Mouse (Mus musculus) hindbrain, embryonic 14.5 days (tissue): Measurements from ENCODE around the gene Mien1. TPM values are rescaled to one million over a fixed set of nuclear protein-coding genes. Genes with fewer than 3 reads are reported as not detected.

Experiments used
- ATAC-seq: fragments of 200-750 bp; cut with Nextera tagmentation; 2 replicates; pipeline ENCODE4 v1.8.0; 2017; ENCODE audit warnings: moderate number of reproducible peaks, mild to moderate bottlenecking, moderate TSS enrichment, moderate library complexity; ENCODE audit not compliant: low FRiP score
- DNase-seq: peaks from one replicate; pipeline ENCODE4 v3.0.0-alpha.2; 2015; ENCODE audit warnings: low spot score
- H3K27ac ChIP-seq: fragments of 300-500 bp; sonication (generic); 2 replicates; pipeline ENCODE4 v1.5.1; 2014; ENCODE audit warnings: mild to moderate bottlenecking, moderate library complexity
- H3K27me3 ChIP-seq: fragments of 300-500 bp; sonication (generic); 2 replicates; pipeline ENCODE4 v1.6.1; 2014; ENCODE audit warnings: mild to moderate bottlenecking, low read length, mixed read lengths; ENCODE audit not compliant: control insufficient read depth, insufficient read depth
- H3K36me3 ChIP-seq: fragments of 300-500 bp; sonication (generic); replicated peaks from 2 replicates; pipeline ENCODE4 v1.6.1; 2014; ENCODE audit not compliant: control insufficient read depth, insufficient read depth
- H3K4me1 ChIP-seq: fragments of 300-500 bp; sonication (generic); replicated peaks from 2 replicates; pipeline ENCODE4 v1.6.1; 2014; ENCODE audit warnings: antibody characterized with exemption, low read length, mixed read lengths; ENCODE audit not compliant: control insufficient read depth, insufficient read depth
- H3K4me2 ChIP-seq: fragments of 300-500 bp; sonication (generic); replicated peaks from 2 replicates; pipeline ENCODE4 v1.6.1; 2014; ENCODE audit warnings: mild to moderate bottlenecking, moderate library complexity
- H3K4me3 ChIP-seq: fragments of 300-500 bp; sonication (generic); replicated peaks from 2 replicates; pipeline ENCODE4 v1.5.1; 2014; ENCODE audit warnings: mild to moderate bottlenecking, low read length
- H3K9ac ChIP-seq: fragments of 300-500 bp; sonication (generic); 2 replicates; pipeline ENCODE4 v1.6.1; 2014
- H3K9me3 ChIP-seq: fragments of 300-500 bp; sonication (generic); 2 replicates; pipeline ENCODE4 v1.6.1; 2016; ENCODE audit warnings: low read length; ENCODE audit not compliant: control insufficient read depth
- WGBS: fragments of 180-500 bp; shearing (Covaris S2); extraction: QIAGEN DNeasy Blood & Tissue Kit; methylation state at CpG from one replicate; pipeline ENCODE4 v1.1.7; 2014; 5-methylcytosine and 5-hydroxymethylcytosine counted together
- polyA plus RNA-seq: library from polyadenylated mRNA; unstranded; fragments of >200 nt; fragmentation: Nextera tagmentation; extraction: Ambion mirVana; gene quantifications from 2 replicates; pipeline ENCODE4 v1.2.1, GENCODE M21; 2014

The Mien1 gene
- polyA plus RNA-seq, 1 experiment from 2014 or later, result 256 TPM

DNA sequence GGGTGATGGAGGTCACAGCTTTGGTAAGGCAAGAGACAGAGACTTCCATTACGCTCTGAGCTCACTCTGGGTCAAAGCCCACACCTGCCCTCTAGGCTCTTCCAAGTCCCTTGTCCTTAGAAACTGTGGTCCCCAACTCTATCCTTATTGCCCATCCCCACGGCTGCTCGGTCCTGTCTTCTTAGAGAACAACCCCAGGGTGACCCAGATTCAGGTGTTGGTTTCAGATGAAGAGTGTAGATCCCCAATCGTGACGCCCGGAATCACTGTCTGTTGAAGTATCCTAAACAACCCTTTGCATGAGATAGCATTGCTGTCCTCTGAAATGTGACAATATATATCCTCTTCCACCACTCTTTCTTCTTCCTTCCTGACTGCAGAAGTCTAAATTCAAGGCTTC is 23.5 kb upstream of the Mien1 start:
- H3K9me3 ChIP-seq, result no peaks in the 10 kb centered on the region
- ATAC-seq, result no peak
- 92% methylated on average over 6 of the region's 6 CpGs for WGBS
- DNase-seq, result no peak
- H3K27me3 ChIP-seq, result peaks cover 28% of the 10 kb centered on the region
- no peak overlapping the region for H3K9ac ChIP-seq
- no peak overlapping the region for H3K4me3 ChIP-seq
- H3K36me3 ChIP-seq, result no peaks in the 10 kb centered on the region
- no peak overlapping the region for H3K4me2 ChIP-seq
- no peak overlapping the region for H3K27ac ChIP-seq
- peaks cover 7% of the 10 kb centered on the region; the same call in 1 of the 2 replicates for H3K4me1 ChIP-seq

GRCm38 (mm10) chr11:98461109-98461720 is 22.4 kb upstream of the Mien1 start:
- Histone ChIP-seq H3K4me2 (no peak overlapping the region), H3K9ac (no peak overlapping the region), H3K4me1 (peaks cover 7% of the 10 kb centered on the region), H3K4me3 (no peak overlapping the region), H3K36me3 (no peaks in the 10 kb centered on the region), H3K9me3 (no peaks in the 10 kb centered on the region), H3K27me3 (peaks cover 28% of the 10 kb centered on the region), H3K27ac (no peak overlapping the region)
- DNase-seq, result no peak
- ATAC-seq, result no peak
- 65% methylated on average over 6 of the region's 6 CpGs for WGBS

- H3K9ac ChIP-seq, result no peak overlapping the region
- peaks cover 7% of the 10 kb centered on the region for H3K4me1 ChIP-seq
- H3K9me3 ChIP-seq, result no peaks in the 10 kb centered on the region
- WGBS, result 81% methylated on average over 9 of the region's 9 CpGs
- H3K4me2 ChIP-seq, result no peak overlapping the region
- no peak overlapping the region for H3K4me3 ChIP-seq
- ATAC-seq (no peak), DNase-seq (no peak)
- peaks cover 28% of the 10 kb centered on the region for H3K27me3 ChIP-seq
- H3K27ac ChIP-seq, result no peak overlapping the region
- no peaks in the 10 kb centered on the region for H3K36me3 ChIP-seq
These were observed 21.1 kb upstream of the Mien1 start for GRCm38 (mm10) chr11:98459860-98460259.

DNA sequence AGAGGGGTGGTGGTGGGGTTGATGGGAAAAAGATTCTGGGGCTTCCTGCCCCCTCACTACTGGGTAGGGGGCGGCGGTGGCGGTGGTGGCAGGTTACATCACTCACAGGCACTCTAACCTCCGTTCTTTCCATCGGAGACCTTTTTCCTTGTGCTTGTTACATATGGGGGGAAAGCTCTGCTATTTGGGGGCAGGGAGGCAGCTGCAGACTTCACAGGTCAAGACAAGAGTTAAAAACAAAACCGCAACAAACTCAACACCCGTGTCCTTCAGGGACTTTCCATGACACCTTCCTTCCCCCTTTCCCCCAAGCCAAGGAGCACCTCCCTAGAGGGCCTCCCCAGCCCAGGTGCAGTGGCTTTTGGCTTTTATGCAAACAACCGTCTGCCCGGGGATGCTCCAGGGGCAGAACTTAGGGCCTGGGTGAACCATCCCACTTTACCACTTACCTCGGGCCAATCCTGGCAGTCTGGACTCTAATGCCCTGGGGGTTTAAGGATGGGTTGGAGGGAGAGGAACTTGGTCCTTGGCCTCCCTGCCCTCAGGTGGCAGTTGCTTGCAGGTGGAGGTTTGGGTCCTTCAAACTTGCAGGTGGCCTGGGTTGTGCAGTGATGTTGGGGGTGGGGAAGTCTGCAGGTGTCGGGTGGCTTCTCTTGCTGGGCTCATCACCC is 20.4 kb upstream of the Mien1 start:
- no peak overlapping the region for H3K4me3 ChIP-seq
- no peak overlapping the region for H3K27ac ChIP-seq
- DNase-seq (no peak), ATAC-seq (no peak)
- peaks cover 28% of the 10 kb centered on the region for H3K27me3 ChIP-seq
- H3K4me1 ChIP-seq, result peaks cover 7% of the 10 kb centered on the region
- 18% methylated on average over 11 of the region's 11 CpGs for WGBS
- no peak overlapping the region for H3K4me2 ChIP-seq
- no peak overlapping the region for H3K9ac ChIP-seq
- H3K36me3 ChIP-seq, result no peaks in the 10 kb centered on the region
- H3K9me3 ChIP-seq, result no peaks in the 10 kb centered on the region

- Histone ChIP-seq H3K4me3 (peak overlapping the region; percentile 46), H3K4me2 (peak overlapping the region; percentile 70), H3K27ac (no peak overlapping the region), H3K9me3 (no peaks in the 10 kb centered on the region), H3K4me1 (peaks cover 7% of the 10 kb centered on the region), H3K9ac (peak overlapping the region; percentile 66), H3K27me3 (peaks cover 28% of the 10 kb centered on the region), H3K36me3 (no peaks in the 10 kb centered on the region)
- peak; percentile 7; the same call in 1 of the 2 replicates for ATAC-seq
- 4% methylated on average over 30 of the region's 30 CpGs for WGBS
- DNase-seq, result no peak
These were observed 19.6 kb upstream of the Mien1 start for GRCm38 (mm10) chr11:98458121-98458990.

GRCm38 (mm10) chr11:98457367-98458120 is 18.8 kb upstream of the Mien1 start:
- ATAC-seq (peak; percentile 79), DNase-seq (peak; percentile 91)
- Histone ChIP-seq H3K4me3 (peak overlapping the region; percentile 46), H3K27me3 (peaks cover 28% of the 10 kb centered on the region), H3K36me3 (no peaks in the 10 kb centered on the region), H3K9me3 (no peaks in the 10 kb centered on the region), H3K9ac (peak overlapping the region; percentile 66), H3K27ac (peak overlapping the region; percentile 80), H3K4me1 (peaks cover 7% of the 10 kb centered on the region), H3K4me2 (peak overlapping the region; percentile 70)
- under 1% methylated on average over 50 of the region's 64 CpGs for WGBS

DNA sequence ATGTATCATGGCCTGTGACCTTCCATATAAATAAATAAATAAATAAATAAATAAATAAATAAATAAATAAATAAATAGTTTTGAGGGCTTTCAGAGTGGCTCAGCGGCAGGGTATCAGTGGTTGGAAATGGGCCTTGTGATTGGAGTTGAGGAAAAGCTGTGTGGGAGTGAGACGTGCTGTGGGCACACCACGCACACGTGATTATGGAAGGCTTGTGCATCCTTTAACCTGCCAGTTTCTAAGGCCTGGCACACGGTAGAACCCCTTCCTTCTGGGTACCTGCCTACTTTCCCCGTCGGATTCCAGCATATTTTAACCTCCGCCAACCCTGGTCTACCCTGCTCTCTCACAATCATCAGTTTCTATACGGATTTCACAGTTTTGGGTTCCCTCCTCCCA is 18.2 kb upstream of the Mien1 start:
- peak overlapping the region; percentile 46 for H3K4me3 ChIP-seq
- H3K27ac ChIP-seq, result peak overlapping the region; percentile 80
- no peak for DNase-seq
- H3K27me3 ChIP-seq, result peaks cover 28% of the 10 kb centered on the region
- peaks cover 7% of the 10 kb centered on the region for H3K4me1 ChIP-seq
- peak overlapping the region; percentile 70 for H3K4me2 ChIP-seq
- peak; percentile 18 for ATAC-seq
- H3K9ac ChIP-seq, result peak overlapping the region; percentile 66
- 20% methylated on average over 9 of the region's 9 CpGs for WGBS
- H3K36me3 ChIP-seq, result no peaks in the 10 kb centered on the region
- no peaks in the 10 kb centered on the region for H3K9me3 ChIP-seq

GRCm38 (mm10) chr11:98456545-98456944 is 17.8 kb upstream of the Mien1 start:
- ATAC-seq, result 0 out of 2 replicates have a peak, but pooled peaks have one; percentile 5
- H3K27ac ChIP-seq, result no peak overlapping the region
- H3K27me3 ChIP-seq, result peaks cover 28% of the 10 kb centered on the region
- no peaks in the 10 kb centered on the region for H3K36me3 ChIP-seq
- no peak for DNase-seq
- no peak overlapping the region for H3K4me3 ChIP-seq
- H3K9ac ChIP-seq, result no peak overlapping the region
- H3K4me2 ChIP-seq, result peak overlapping the region; percentile 70; the same call in 1 of the 2 replicates
- 79% methylated on average over 5 of the region's 5 CpGs for WGBS
- peaks cover 7% of the 10 kb centered on the region for H3K4me1 ChIP-seq
- no peaks in the 10 kb centered on the region for H3K9me3 ChIP-seq
